Mouse (Mus musculus): ENCODE data around the gene Abcc8.

Gene Abcc8

DNA sequence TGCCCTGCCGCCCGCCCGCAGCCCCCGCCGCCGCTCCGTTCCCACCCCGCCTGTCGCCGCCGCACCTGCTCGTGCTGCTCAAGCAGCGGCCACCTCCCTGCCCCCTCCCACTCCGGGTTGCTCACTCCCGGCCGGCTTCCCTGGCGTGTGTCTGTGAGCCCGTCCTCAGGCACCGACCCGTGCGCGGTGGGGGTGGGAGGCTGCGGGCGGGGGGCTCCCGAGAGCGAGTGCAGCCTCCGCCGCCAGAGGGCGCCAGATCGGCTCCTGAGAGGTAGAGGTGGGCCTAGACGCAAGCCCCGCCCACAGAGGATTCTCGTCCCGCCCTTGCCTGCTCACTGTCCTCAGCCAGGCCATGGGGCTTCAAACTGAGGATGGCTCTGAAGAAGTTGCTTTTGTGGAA lies 79.3 kb downstream of the Abcc8 start, which contains the start of gene Kcnj11:
TSS of gene Kcnj11 (minus strand) at position 202 of the 400 bp plus-strand sequence.
- TF ChIP-seq GATA4 (IDR thresholded peaks at IDR 0.05; ENCODE audit: insufficient replicate concordance, low read length), result no peak

GRCm38 (mm10) chr7:46099682-46100081 lies 80.2 kb downstream of the Abcc8 start:
- TF ChIP-seq GATA4 (IDR thresholded peaks at IDR 0.05; ENCODE audit: insufficient replicate concordance, low read length), result no peak

- TF ChIP-seq GATA4 (IDR thresholded peaks at IDR 0.05; ENCODE audit: insufficient replicate concordance, low read length), result no peak
These were observed 80.9 kb downstream of the Abcc8 start for GRCm38 (mm10) chr7:46098919-46099286.

DNA sequence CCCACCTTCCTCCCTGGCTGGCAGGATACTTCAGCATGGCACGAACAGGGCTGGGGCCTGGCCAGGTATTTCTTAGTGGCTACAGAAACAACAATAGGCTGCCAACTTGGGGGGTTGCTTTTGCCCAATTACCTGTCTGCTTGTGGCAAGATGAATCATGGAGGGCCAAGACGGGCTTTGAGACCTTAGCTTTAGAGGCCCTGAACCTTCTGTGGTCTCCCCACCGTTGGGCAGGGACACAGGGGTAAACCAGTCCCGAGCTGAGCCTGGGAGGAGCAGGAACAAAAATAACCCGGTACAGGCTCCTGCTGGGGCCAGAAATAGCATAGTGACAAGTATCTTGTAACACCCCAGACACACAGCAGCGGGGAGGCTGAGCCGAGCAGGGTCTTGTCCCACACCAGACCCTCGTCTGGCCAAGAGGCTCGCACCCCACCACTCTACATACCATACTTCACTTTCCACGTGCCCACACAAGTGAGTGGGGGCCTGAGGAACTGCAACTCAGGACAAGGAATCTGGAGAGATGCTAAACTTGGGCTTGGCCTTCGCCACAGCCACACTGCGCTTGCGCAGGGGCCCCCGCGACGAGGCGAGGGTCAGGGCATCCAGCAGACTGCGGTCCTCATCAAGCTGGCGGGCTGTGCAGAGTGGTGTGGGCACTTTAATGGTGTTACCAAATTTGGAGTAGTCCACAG lies 81.5 kb downstream of the Abcc8 start:
- TF ChIP-seq GATA4 (IDR thresholded peaks at IDR 0.05; ENCODE audit: insufficient replicate concordance, low read length), result no peak

DNA sequence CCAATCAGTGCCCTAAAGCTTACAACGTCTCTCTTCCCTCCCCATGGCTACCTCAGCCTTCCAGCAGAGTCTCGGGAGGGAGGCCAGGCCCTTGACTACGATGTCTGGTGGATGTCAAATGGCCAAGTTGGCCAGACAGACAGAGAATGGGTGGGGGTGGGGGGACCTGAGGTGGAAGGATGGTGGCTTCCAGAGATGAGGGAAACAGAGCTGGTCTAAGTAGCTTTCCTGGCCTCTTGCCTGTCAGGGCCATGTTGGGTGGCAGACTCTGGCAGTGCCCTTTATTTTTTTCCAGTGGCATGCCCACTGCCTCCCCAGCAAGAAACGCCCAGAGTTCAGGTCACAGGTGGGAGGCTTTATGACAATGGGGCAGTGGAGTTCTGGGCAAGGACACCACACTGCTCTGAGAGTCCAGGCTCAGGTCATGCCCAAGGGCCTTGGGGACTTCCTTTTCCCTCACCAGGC lies 82.5 kb downstream of the Abcc8 start:
- no peak for TF ChIP-seq GATA4 (IDR thresholded peaks at IDR 0.05; ENCODE audit: insufficient replicate concordance, low read length)

DNA sequence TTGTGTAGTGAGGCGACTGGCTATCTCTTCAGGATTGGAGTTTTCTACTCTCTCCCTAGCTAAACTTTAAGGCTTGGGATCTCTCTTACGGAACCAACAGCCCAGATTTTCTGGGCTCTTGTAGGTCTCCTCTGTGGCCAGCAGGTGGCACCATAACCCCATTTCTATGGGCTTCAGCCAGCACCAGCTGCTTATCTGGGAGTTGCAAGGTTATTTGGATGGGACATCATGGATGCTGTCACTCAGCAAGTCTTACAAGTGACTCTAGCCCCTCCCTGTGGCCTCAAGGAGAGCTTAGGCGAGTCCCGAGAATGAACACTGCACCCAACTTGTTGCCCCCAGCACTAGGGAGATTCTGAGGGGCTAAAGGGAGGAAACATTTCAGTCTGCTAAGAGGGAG lies 83.7 kb downstream of the Abcc8 start:
- no peak; the same call in 1 of the 2 replicates for TF ChIP-seq GATA4 (IDR thresholded peaks at IDR 0.05; ENCODE audit: insufficient replicate concordance, low read length)

DNA sequence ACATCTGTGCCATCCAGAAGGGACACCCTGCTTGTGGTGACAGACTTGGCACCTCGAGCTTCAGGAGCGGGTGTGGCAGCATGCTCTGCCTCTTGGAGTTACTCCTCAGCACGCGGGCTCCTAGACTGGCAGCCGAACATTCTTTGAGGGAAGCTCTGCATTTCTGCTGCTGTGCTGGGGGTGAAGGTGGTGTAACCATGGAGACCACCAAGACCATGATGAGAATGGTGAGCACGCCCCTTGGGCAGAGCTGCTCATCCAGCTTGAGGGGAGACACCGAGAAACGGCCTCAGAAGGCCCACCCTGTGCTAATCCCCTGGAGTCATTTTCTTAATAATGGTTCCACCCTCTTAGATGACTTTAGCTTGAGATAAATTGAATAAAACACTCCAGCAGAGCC lies 87.0 kb downstream of the Abcc8 start:
- no peak for TF ChIP-seq GATA4 (IDR thresholded peaks at IDR 0.05; ENCODE audit: insufficient replicate concordance, low read length)

DNA sequence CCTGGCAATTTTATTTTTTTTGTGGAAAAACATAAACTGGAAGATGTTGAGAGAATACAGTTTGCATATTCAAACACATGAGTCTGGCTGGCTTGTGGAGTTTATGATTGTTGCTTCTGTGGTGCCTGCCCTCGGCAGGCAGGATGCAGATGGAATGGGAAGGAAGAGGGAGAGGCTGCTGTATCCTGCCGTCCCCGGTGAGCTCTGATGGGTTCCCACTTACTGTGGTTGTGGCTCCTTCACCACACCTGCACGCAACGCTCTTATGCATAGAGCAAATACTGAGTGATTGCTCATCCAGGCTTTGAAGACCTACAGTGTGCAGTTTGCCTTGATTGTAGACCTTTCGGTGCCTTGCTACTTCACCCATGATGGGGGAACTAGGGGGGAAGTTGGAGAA lies 91.6 kb downstream of the Abcc8 start:
- TF ChIP-seq GATA4 (IDR thresholded peaks at IDR 0.05; ENCODE audit: insufficient replicate concordance, low read length), result no peak

GRCm38 (mm10) chr7:46086378-46086777 lies 93.5 kb downstream of the Abcc8 start:
- no peak for TF ChIP-seq GATA4 (IDR thresholded peaks at IDR 0.05; ENCODE audit: insufficient replicate concordance, low read length)

DNA sequence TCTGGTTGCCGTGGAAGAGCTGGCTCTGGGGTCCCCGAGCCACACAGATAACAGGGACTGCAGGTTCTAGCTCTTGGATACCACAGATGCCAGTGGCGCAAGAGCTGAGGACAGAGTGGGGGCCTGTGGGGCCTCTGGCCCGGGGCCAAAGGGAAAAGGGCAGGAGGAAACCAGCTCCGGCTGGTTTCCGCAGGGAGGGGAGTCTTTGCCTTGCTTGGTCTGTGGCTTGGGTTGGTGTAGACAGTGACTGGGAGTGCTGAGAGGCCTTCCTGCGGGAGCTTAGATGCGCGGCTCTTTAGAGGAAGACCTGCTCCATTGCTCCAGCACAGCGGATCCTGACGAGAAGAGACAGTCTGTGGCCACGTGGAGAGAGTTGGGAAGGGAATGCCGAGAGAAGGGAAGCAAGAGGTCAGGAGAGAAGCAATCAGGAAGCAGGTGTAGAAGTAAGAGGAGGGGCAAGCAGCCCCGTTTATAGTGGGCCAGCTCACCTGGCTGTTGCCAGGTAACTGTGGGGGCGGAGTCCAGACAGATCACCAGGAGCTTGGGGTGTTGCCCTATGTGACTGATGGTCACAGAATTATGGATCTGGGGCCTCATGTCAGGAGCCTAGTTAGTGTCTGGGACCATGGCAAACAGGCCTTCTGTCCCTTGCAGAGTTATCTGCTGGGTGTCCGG lies 94.9 kb downstream of the Abcc8 start:
- TF ChIP-seq GATA4 (IDR thresholded peaks at IDR 0.05; ENCODE audit: insufficient replicate concordance, low read length), result no peak

GRCm38 (mm10) chr7:46084024-46084423 lies 95.8 kb downstream of the Abcc8 start:
- no peak for TF ChIP-seq GATA4 (IDR thresholded peaks at IDR 0.05; ENCODE audit: insufficient replicate concordance, low read length)

GRCm38 (mm10) chr7:46077675-46078074 lies 102.2 kb downstream of the Abcc8 start:
- TF ChIP-seq GATA4 (IDR thresholded peaks at IDR 0.05; ENCODE audit: insufficient replicate concordance, low read length), result no peak

DNA sequence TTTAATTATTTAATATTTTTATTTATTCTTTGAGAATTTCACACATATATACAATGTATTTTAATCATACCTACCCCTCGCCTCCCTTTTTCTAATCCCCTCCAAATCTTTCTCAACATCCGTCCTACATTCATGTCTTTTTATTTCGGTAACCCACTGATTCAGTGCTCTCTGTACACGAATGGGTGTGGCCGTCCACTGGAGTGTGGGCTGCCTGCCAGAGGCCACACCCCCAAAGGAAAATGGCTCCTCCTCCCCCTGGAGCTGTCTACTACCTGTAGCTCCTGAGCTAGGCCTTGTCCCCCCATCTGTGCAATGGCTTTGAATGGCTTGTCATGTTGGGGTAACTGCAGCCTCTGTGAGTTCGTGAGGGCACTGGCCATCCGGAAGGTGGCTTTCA lies 103.0 kb downstream of the Abcc8 start:
- no peak for TF ChIP-seq GATA4 (IDR thresholded peaks at IDR 0.05; ENCODE audit: insufficient replicate concordance, low read length)

DNA sequence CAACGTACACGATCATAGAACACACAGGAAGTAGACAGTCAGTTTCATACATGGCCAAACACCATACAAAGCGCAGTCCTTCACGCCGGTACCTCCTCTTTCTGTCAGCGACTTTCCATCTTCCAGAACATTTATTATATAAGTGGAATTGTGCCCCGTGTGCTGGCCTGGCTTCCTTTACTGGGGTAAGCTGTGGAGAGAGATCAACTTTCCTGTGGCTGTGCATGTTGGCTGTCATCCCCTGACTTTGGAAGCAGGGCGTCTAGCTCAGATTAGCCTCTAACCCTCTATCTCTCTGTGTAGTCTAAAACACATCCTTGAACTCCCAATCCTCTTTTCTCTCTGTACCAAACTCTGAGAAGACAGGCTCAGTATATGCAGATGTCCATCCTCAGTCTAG lies 111.0 kb downstream of the Abcc8 start:
- no peak for TF ChIP-seq GATA4 (IDR thresholded peaks at IDR 0.05; ENCODE audit: insufficient replicate concordance, low read length)

DNA sequence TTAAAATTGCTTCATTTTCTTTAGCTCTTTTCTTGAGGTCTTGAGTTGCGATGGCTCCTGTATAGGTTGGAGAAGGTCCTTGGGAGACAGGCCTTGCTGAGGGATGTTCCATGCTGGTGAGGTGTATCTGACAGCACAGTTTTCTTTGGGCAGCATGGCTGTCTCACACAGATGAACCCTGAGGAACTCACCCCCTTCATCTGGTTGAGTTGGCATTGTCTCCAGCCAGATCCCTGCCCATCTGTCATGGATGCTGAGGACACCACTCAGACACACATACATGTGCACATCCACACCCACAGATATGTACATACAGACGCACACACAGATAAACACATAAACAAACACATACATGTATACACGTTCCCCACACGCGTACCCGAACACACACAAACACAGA lies 116.5 kb downstream of the Abcc8 start:
- no peak for TF ChIP-seq GATA4 (IDR thresholded peaks at IDR 0.05; ENCODE audit: insufficient replicate concordance, low read length)

- TF ChIP-seq GATA4 (IDR thresholded peaks at IDR 0.05; ENCODE audit: insufficient replicate concordance, low read length), result no peak
These were observed 118.2 kb downstream of the Abcc8 start for GRCm38 (mm10) chr7:46061614-46062013.

DNA sequence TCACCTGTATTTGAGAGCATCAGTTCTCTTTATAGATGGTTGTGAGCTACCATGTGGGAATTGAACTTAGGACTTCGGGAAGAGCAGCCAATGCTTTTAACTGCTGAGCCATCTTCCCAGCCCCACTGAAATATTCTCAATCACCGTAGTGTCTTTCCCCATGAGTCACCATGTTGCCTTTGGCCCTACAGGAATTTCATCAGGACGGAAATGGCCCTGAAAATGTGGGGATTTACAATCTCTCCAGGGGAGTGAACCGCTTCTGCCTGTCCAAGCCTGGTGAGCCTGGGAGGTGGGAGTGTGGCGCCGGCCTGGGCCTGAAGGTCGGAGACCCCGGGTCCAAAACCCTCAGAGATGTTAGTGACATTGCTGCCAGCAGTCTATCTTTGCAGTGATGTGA lies 119.1 kb downstream of the Abcc8 start:
- no peak for TF ChIP-seq GATA4 (IDR thresholded peaks at IDR 0.05; ENCODE audit: insufficient replicate concordance, low read length)
